Mouse (Mus musculus) forebrain, postnatal 0 days (tissue): ENCODE measurements at regions not wholly inside any gene's neighbourhood (a gene's known extent, or its start where the extent isn't known, plus 50 kb on each side); places are given as distances from the start of the nearest gene placed in this dataset.

Experiments
- ATAC-seq: fragments of 200-750 bp; cut with Nextera tagmentation; 2 replicates; pipeline ENCODE4 v1.8.0; 2017; ENCODE audit warnings: mild to moderate bottlenecking, moderate library complexity
- DNase-seq: peaks from one replicate; pipeline ENCODE4 v3.0.0-alpha.2; 2015
- H3K27ac ChIP-seq: fragments of 300-500 bp; sonication (generic); 2 replicates; pipeline ENCODE4 v1.5.1; 2014; ENCODE audit warnings: low read depth, mild to moderate bottlenecking, antibody characterized with exemption, low read length, moderate library complexity, mixed read lengths
- H3K27me3 ChIP-seq: fragments of 300-500 bp; sonication (generic); 2 replicates; pipeline ENCODE4 v1.6.1; 2014; ENCODE audit warnings: mild to moderate bottlenecking, low read length, mixed read lengths; ENCODE audit not compliant: insufficient read depth
- H3K36me3 ChIP-seq: fragments of 300-500 bp; sonication (generic); 2 replicates; pipeline ENCODE4 v1.6.1; 2014; ENCODE audit warnings: mild to moderate bottlenecking, moderate library complexity; ENCODE audit not compliant: insufficient read depth
- H3K4me1 ChIP-seq: fragments of 300-500 bp; sonication (generic); 2 replicates; pipeline ENCODE4 v1.6.1; 2014; ENCODE audit warnings: antibody characterized with exemption; ENCODE audit not compliant: insufficient read depth
- H3K4me2 ChIP-seq: fragments of 300-500 bp; sonication (generic); 2 replicates; pipeline ENCODE4 v1.6.1; 2014; ENCODE audit warnings: low read depth, mild to moderate bottlenecking, moderate library complexity
- H3K4me3 ChIP-seq: fragments of 300-500 bp; sonication (generic); 2 replicates; pipeline ENCODE4 v1.5.1; 2014; ENCODE audit warnings: low read depth, low read length, mixed read lengths
- H3K9ac ChIP-seq: fragments of 300-500 bp; sonication (generic); 2 replicates; pipeline ENCODE4 v1.6.1; 2014; ENCODE audit warnings: mild to moderate bottlenecking
- H3K9me3 ChIP-seq: fragments of 300-500 bp; sonication (generic); 2 replicates; pipeline ENCODE4 v1.6.1; 2016; ENCODE audit warnings: low read length
- CTCF ChIP-seq: sonication (generic); IDR thresholded peaks from 2 replicates; pipeline ENCODE4 v1.5.1; 2016; ENCODE audit warnings: antibody characterized with exemption, control low read depth, low read depth
- WGBS: fragments of 180-500 bp; shearing (Covaris S2); extraction: QIAGEN DNeasy Blood & Tissue Kit; methylation state at CpG from one replicate; pipeline ENCODE4 v1.1.7; 2014; 5-methylcytosine and 5-hydroxymethylcytosine counted together

- WGBS, result 53% methylated on average over 2 of the region's 2 CpGs
- ATAC-seq, result peak; percentile 56; the same call in 1 of the 2 replicates
These were observed 428.0 kb upstream of the Ercc4 start for GRCm38 (mm10) chr16:12681474-12681873.

GRCm38 (mm10) chr16:12685816-12686215 lies 423.7 kb upstream of the Ercc4 start:
- no peak for TF ChIP-seq CTCF
- 57% methylated on average over 3 of the region's 3 CpGs for WGBS

More at GRCm38 (mm10) chr16:12681474-12681873, 428.0 kb upstream of the Ercc4 start:
- no peaks in the 10 kb centered on the region for H3K9me3 ChIP-seq
- no peak overlapping the region for H3K4me2 ChIP-seq
- DNase-seq, result peak; percentile 35
- H3K9ac ChIP-seq, result no peak overlapping the region
- no peaks in the 10 kb centered on the region for H3K36me3 ChIP-seq
- no peak for TF ChIP-seq CTCF
- no peak overlapping the region for H3K4me3 ChIP-seq
- H3K27me3 ChIP-seq, result no peaks in the 10 kb centered on the region
- no peak overlapping the region for H3K27ac ChIP-seq
- no peaks in the 10 kb centered on the region for H3K4me1 ChIP-seq

DNA sequence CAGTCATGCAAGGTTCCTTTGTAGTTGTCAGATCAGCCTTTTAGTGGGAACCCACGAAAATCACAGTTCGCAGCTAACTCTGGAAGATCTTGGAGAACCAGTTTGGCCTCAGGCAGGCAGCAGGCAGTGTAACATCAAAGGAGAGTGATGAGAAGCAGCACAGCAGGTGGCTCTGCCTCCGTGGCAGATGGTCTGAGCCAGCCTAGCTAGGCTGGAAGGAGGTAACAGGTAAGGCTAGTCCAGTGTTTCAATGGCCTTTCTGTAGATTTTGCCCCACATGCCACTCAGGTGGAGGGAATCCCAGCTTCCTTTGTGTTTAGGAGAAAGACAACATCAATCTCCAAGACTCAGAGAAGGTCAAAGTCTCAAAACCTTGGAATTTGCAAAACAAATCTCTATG lies 417.7 kb upstream of the Ercc4 start:
- Histone ChIP-seq H3K4me3 (no peak overlapping the region), H3K27me3 (no peaks in the 10 kb centered on the region), H3K4me1 (no peaks in the 10 kb centered on the region), H3K4me2 (no peak overlapping the region), H3K27ac (no peak overlapping the region), H3K9me3 (no peaks in the 10 kb centered on the region), H3K36me3 (no peaks in the 10 kb centered on the region), H3K9ac (no peak overlapping the region)
- ATAC-seq (no peak), DNase-seq (no peak)
- TF ChIP-seq CTCF, result no peak
- WGBS, result 34% methylated on average over 3 of the region's 3 CpGs

More at GRCm38 (mm10) chr16:12685816-12686215, 423.7 kb upstream of the Ercc4 start:
- H3K4me2 ChIP-seq, result no peak overlapping the region
- H3K4me3 ChIP-seq, result no peak overlapping the region
- H3K4me1 ChIP-seq, result no peaks in the 10 kb centered on the region
- H3K27me3 ChIP-seq, result no peaks in the 10 kb centered on the region
- no peak overlapping the region for H3K9ac ChIP-seq
- no peak overlapping the region for H3K27ac ChIP-seq
- H3K36me3 ChIP-seq, result no peaks in the 10 kb centered on the region
- no peak for ATAC-seq
- H3K9me3 ChIP-seq, result no peaks in the 10 kb centered on the region
- DNase-seq, result no peak

DNA sequence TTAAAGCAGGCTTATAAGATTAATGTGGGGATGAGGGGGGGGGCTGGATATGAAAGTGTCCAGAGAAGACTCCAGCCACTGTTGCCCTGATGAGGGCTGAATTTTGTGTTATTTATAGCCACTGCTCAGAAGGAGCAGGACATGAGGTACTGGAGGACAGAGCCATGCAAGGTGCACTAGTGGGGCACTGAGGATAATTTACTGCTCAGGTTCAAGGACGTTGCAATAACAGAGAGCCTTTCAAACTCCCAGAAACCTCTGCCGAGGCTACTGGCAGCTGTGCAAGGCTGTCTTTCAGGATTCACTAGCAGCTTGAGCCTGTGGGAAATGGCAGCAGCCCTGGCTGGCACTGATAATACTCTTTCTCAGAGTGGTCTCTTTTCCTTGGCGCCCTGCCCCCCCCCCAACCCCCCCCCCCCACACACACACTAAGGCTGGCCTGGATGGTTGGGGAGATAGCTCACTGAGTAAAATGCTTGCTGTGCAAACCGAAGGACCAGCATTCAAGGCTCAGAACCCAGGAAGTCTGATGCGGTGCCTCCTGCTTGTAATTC lies 416.7 kb upstream of the Ercc4 start:
- no peaks in the 10 kb centered on the region for H3K36me3 ChIP-seq
- no peak for DNase-seq
- H3K27me3 ChIP-seq, result no peaks in the 10 kb centered on the region
- WGBS, result 52% methylated on average over 5 of the region's 5 CpGs
- no peaks in the 10 kb centered on the region for H3K4me1 ChIP-seq
- TF ChIP-seq CTCF, result no peak
- H3K9me3 ChIP-seq, result no peaks in the 10 kb centered on the region
- H3K4me3 ChIP-seq, result no peak overlapping the region
- H3K4me2 ChIP-seq, result no peak overlapping the region
- ATAC-seq, result no peak
- no peak overlapping the region for H3K9ac ChIP-seq
- H3K27ac ChIP-seq, result no peak overlapping the region

DNA sequence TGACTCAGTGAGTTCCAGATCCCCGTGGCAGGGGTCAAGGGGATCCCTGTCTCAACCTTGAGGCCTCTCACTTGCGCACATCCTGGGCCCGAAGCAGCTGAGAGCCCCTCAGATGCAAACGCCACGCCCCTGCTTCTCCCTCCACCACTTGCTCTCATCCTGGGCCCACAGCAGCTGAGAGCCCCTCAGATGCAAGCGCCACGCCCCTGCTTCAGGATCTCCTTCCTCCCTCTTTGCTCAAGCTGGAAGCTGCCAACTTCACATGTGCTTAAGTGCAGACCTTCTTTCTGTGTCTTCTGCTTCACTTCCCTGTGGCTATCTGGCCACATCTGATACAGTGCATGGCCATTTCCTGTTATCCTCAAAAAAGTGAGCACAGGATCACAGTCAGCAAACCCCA lies 416.1 kb upstream of the Ercc4 start:
- no peaks in the 10 kb centered on the region for H3K4me1 ChIP-seq
- no peaks in the 10 kb centered on the region for H3K36me3 ChIP-seq
- ATAC-seq (no peak), DNase-seq (no peak)
- no peak overlapping the region for H3K9ac ChIP-seq
- no peak overlapping the region for H3K27ac ChIP-seq
- no peak for TF ChIP-seq CTCF
- H3K27me3 ChIP-seq, result no peaks in the 10 kb centered on the region
- no peaks in the 10 kb centered on the region for H3K9me3 ChIP-seq
- 82% methylated on average over 7 of the region's 7 CpGs for WGBS
- no peak overlapping the region for H3K4me3 ChIP-seq
- no peak overlapping the region for H3K4me2 ChIP-seq

DNA sequence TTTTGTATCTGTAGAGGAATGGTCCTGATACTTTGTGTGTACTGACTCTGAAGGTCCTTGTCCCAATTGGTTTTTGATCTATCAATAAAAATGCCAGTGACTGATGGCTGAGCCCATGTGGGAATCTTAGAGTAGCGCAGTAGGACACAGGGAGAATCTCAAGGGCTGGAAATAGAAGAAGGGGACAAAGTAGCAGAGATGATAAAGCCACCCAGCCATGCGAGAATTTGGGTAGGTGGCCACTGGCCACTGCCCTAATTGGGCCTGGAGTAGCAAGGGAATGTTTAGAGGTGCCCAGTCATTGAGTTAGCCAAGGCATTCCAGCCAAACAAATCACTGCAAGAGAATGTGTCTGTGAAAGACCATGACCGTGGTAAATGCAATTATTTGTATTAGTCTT lies 414.8 kb upstream of the Ercc4 start:
- H3K4me2 ChIP-seq, result no peak overlapping the region
- no peaks in the 10 kb centered on the region for H3K4me1 ChIP-seq
- no peak overlapping the region for H3K27ac ChIP-seq
- no peak for TF ChIP-seq CTCF
- no peaks in the 10 kb centered on the region for H3K9me3 ChIP-seq
- WGBS, result 77% methylated on average over 3 of the region's 3 CpGs
- no peaks in the 10 kb centered on the region for H3K36me3 ChIP-seq
- no peak overlapping the region for H3K9ac ChIP-seq
- no peak for ATAC-seq
- no peak for DNase-seq
- no peaks in the 10 kb centered on the region for H3K27me3 ChIP-seq
- no peak overlapping the region for H3K4me3 ChIP-seq

GRCm38 (mm10) chr16:12696939-12697621 lies 412.4 kb upstream of the Ercc4 start:
- 91% methylated on average over 10 of the region's 10 CpGs for WGBS
- Histone ChIP-seq H3K27me3 (no peaks in the 10 kb centered on the region), H3K4me1 (no peaks in the 10 kb centered on the region), H3K36me3 (no peaks in the 10 kb centered on the region), H3K9ac (no peak overlapping the region), H3K4me2 (no peak overlapping the region), H3K9me3 (no peaks in the 10 kb centered on the region), H3K27ac (no peak overlapping the region), H3K4me3 (no peak overlapping the region)
- TF ChIP-seq CTCF, result no peak
- ATAC-seq (no peak), DNase-seq (no peak)
